8 mouse cellular contexts compared by ENCODE assay signal in genomic region chr4:62583265-62584092, GRCm38 (mm10). TPM values are rescaled to one million over a fixed set of nuclear protein-coding genes. Genes with fewer than 3 reads are reported as not detected.
DNase-seq lines count a peak whose midpoint lies in the region; ATAC-seq and TF ChIP-seq lines count a peak whose summit lies in the region.

No protein-coding gene starts in this region.

- DNase-seq in ovary, postnatal 36 days (ENCODE audit: low spot score): peak; percentile 59
- DNase-seq in ovary, postnatal 10 days (ENCODE audit: low spot score): no peak
- peak; percentile 88 to 93 for DNase-seq in cerebellum, postnatal 10 days
- peak; percentile 56 for DNase-seq in gastrocnemius, postnatal 25 days
- peak; percentile 42 for DNase-seq in kidney, adult 18-20 months
- DNase-seq in liver, embryonic 13.5 days: no peak
- DNase-seq in naive thymus-derived CD4-positive, alpha-beta T cell, adult 2 months (ENCODE audit: low read depth): peak; percentile 75
- peak; percentile 62 for DNase-seq in thymus, adult 2 months

- 8% methylated on average over 42 of the region's 42 CpGs for WGBS in liver, embryonic 13.5 days (ENCODE audit: insufficient replicate concordance)
- WGBS in thymus, adult 2 months: 1% methylated on average over 42 of the region's 42 CpGs

- no peaks in the 10 kb centered on the region for H3K9me3 ChIP-seq in liver, embryonic 13.5 days (replicated peaks)

- no peak for TF ChIP-seq CTCF in thymus, adult 2 months (IDR thresholded peaks at IDR 0.05; ENCODE audit: borderline replicate concordance, control insufficient read depth, extremely low read depth, insufficient read depth, low read length, poor library complexity)

- H3K27me3 ChIP-seq in liver, embryonic 13.5 days: peaks cover 34% of the 10 kb centered on the region
- no peaks in the 10 kb centered on the region for H3K27me3 ChIP-seq in thymus, adult 2 months (ENCODE audit: control insufficient read depth, insufficient read depth, low read length)

- H3K27ac ChIP-seq in liver, embryonic 13.5 days: no peak overlapping the region
- H3K27ac ChIP-seq in thymus, adult 2 months (ENCODE audit: control insufficient read depth, insufficient read depth, low read length): no peak overlapping the region

- H3K36me3 ChIP-seq in liver, embryonic 13.5 days: no peaks in the 10 kb centered on the region
- H3K36me3 ChIP-seq in thymus, adult 2 months (ENCODE audit: control insufficient read depth, insufficient read depth, low read length): no peaks in the 10 kb centered on the region

- H3K4me3 ChIP-seq in liver, embryonic 13.5 days (replicated peaks): peak overlapping the region; percentile 45
- peak overlapping the region; percentile 57 for H3K4me3 ChIP-seq in thymus, adult 2 months (ENCODE audit: control insufficient read depth, insufficient read depth, low read length)

- TF ChIP-seq POLR2A in thymus, adult 2 months (IDR thresholded peaks at IDR 0.05; ENCODE audit: control insufficient read depth, extremely low read depth, insufficient read depth, low read length, poor library complexity): peak; percentile 38; the same call in 1 of the 2 replicates

- peak; percentile 51; the same call in 1 of the 2 replicates for ATAC-seq in liver, embryonic 13.5 days (ENCODE audit: low read depth)

- H3K4me2 ChIP-seq in liver, embryonic 13.5 days: peak overlapping the region; percentile 59

- no peak overlapping the region; the same call in 1 of the 2 replicates for H3K9ac ChIP-seq in liver, embryonic 13.5 days

- no peaks in the 10 kb centered on the region; the same call in 1 of the 2 replicates for H3K4me1 ChIP-seq in liver, embryonic 13.5 days (replicated peaks)
- peaks cover 30% of the 10 kb centered on the region for H3K4me1 ChIP-seq in thymus, adult 2 months (replicated peaks; ENCODE audit: control insufficient read depth, insufficient read depth, low read length)

RNA-seq across cellular contexts. Expression of gene Rgs3, which starts 23.8 kb away (rescaled TPM):
- total RNA-seq in gastrocnemius, postnatal 25 days (2021): 10 to 100 TPM; 10.5 to 11.2 TPM
- polyA plus RNA-seq in liver, embryonic 13.5 days (2015; fragmentation: Nextera tagmentation; extraction: Ambion mirVana): 5.7 and 5.9 TPM in 2 replicates
- 61.1 and 81.3 TPM in 2 replicates for polyA plus RNA-seq in thymus, adult 2 months (2012; rRNA removed)

RNA-seq across cellular contexts. Expression of gene 4933430I17Rik, which starts 58.3 kb away (rescaled TPM):
- under 1 TPM in 1 of 2 experiments, not detected in 1; 0.20 TPM for total RNA-seq in gastrocnemius, postnatal 25 days (2021)
- polyA plus RNA-seq in liver, embryonic 13.5 days (2015; fragmentation: Nextera tagmentation; extraction: Ambion mirVana): 0.14 and 0.23 TPM in 2 replicates
- 0.15 and 0.16 TPM in 2 replicates for polyA plus RNA-seq in thymus, adult 2 months (2012; rRNA removed)

RNA-seq across cellular contexts. Expression of gene Pole3, which starts 58.6 kb away (rescaled TPM):
- 10 to 100 TPM; 15.5 to 15.9 TPM for total RNA-seq in gastrocnemius, postnatal 25 days (2021)
- 77.3 and 81.0 TPM in 2 replicates for polyA plus RNA-seq in liver, embryonic 13.5 days (2015; fragmentation: Nextera tagmentation; extraction: Ambion mirVana)
- 18.0 and 20.9 TPM in 2 replicates for polyA plus RNA-seq in thymus, adult 2 months (2012; rRNA removed)

Comparison
In these comparisons a context has a peak if more than half of its experiments do, and no peak if none do; other contexts are left out.
1. DNase-seq: peak in ovary, postnatal 36 days (single experiment), cerebellum, postnatal 10 days (2 of 2), gastrocnemius, postnatal 25 days (single experiment), kidney, adult 18-20 months (single experiment), naive thymus-derived CD4-positive, alpha-beta T cell, adult 2 months (single experiment) and thymus, adult 2 months (single experiment); none in ovary, postnatal 10 days (single experiment) and liver, embryonic 13.5 days (single experiment).